Mouse (Mus musculus): ENCODE measurements around the gene Cxcl15. TPM values are rescaled to one million over a fixed set of nuclear protein-coding genes. Genes with fewer than 3 reads are reported as not detected.

Gene Cxcl15
- not detected in 2 replicates for polyA plus RNA-seq (2014; fragmentation: Nextera tagmentation; extraction: Ambion mirVana)

DNA sequence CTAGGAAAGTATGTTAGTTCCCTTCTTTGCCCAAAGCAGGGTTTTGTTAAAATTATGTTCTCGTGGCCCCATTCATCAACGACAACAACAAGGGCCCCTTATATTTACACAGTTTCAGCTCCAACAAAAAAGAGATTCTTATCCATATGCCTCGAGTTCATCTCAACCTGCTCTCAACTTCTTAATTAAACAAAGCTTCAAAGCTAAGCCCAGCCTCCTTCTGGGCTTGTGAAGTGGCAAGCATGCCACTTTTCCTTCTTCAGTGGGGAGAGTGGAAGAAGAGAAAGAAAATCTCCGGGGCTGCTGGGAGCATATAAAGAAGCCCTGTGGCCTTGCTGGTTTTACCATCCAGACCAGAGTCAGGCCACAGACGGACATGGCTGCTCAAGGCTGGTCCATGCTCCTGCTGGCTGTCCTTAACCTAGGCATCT lies at the start of gene Cxcl15:
Gene Cxcl15, plus strand, starts transcription at position 340 of the 431 bp plus-strand sequence.
- Histone ChIP-seq H3K27me3 (ENCODE audit: control insufficient read depth, insufficient read depth, low read length) (no peaks in the 10 kb centered on the region), H3K9me3 (ENCODE audit: control insufficient read depth, low read length) (no peaks in the 10 kb centered on the region), H3K4me2 (ENCODE audit: low read depth, low read length, severe bottlenecking) (no peak within 1 kb of the TSS), H3K36me3 (ENCODE audit: control insufficient read depth, insufficient read depth, low read length) (no peaks in the 10 kb centered on the region), H3K4me3 (ENCODE audit: low read depth, low read length) (no peak within 1 kb of the TSS), H3K4me1 (replicated peaks; ENCODE audit: control insufficient read depth, insufficient read depth, low read length) (no peaks in the 10 kb centered on the region), H3K27ac (ENCODE audit: low read depth, low read length) (no peak within 1 kb of the TSS), H3K9ac (ENCODE audit: low read length) (no peak within 1 kb of the TSS)
- DNase-seq (ENCODE audit: low spot score) (no peak), ATAC-seq (replicated peaks; ENCODE audit: low FRiP score) (no peak)
- WGBS = 67% methylated on average over 5 of the region's 5 CpGs

DNA sequence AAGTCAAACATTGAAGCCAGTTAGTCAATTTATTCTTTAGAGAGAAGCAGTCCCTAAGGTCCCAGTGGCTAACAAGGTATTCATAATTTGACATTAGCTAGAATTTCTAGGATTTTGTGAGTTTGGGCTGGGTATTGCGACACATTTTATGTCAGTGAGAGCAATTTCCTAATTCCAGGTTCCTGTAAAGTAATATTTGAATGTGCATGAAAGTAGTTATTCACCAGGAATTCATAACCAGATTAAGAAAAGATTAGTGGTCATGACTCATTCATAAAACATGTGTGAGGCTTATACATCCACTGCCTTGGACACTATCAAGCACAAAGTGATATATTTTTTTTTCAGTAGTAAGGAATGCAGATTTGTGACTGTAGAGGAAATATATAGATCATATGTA lies 40.4 kb upstream of the Cxcl15 start:
- 91% methylated on average over 1 of the region's 1 CpGs for WGBS
- Histone ChIP-seq H3K9ac (ENCODE audit: low read length) (no peak overlapping the region), H3K4me2 (ENCODE audit: low read depth, low read length, severe bottlenecking) (no peak overlapping the region)

DNA sequence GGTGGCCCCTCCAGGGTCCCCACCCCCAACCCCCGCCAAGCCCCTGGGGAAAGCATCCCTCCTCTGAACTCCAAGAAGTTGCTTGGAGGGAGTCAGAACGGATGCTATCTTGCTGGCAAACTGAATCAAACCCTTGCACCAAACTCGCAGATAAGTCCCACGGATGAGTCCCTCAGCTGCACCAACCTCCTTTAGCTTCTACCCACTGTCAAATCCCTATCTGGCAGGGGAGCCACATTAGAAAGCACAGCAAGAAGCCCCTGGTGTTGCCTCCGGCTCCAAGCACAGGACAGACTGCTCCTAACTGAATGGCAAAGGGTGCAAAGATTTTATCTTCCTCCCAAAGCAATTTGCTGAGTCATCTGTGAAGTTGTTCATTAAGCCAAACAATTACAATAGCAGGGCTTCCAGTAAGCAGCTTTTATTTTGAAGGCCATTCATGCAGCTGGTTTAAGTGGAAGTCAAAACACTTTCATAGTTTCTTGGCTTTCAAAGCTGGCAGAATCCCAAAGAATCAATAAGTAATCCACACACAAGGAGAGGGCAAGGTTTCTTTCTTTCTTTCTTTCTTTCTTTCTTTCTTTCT lies 36.2 kb upstream of the Cxcl15 start:
- WGBS = 35% methylated on average over 5 of the region's 5 CpGs
- Histone ChIP-seq H3K4me1 (replicated peaks; ENCODE audit: control insufficient read depth, insufficient read depth, low read length) (peaks cover 8% of the 10 kb centered on the region; the same call in 1 of the 2 replicates), H3K27ac (ENCODE audit: low read depth, low read length) (no peak overlapping the region)

More for the DNA sequence above, 40.4 kb upstream of the Cxcl15 start:
- no peak for DNase-seq (ENCODE audit: low spot score)
- Histone ChIP-seq H3K4me1 (replicated peaks; ENCODE audit: control insufficient read depth, insufficient read depth, low read length) (0 out of 2 replicates have a peak, but pooled peaks cover 2% of the 10 kb centered on the region), H3K27ac (ENCODE audit: low read depth, low read length) (no peak overlapping the region), H3K36me3 (ENCODE audit: control insufficient read depth, insufficient read depth, low read length) (no peaks in the 10 kb centered on the region), H3K9me3 (ENCODE audit: control insufficient read depth, low read length) (no peaks in the 10 kb centered on the region), H3K4me3 (ENCODE audit: low read depth, low read length) (no peak overlapping the region), H3K27me3 (ENCODE audit: control insufficient read depth, insufficient read depth, low read length) (no peaks in the 10 kb centered on the region)
- no peak for ATAC-seq (replicated peaks; ENCODE audit: low FRiP score)

DNA sequence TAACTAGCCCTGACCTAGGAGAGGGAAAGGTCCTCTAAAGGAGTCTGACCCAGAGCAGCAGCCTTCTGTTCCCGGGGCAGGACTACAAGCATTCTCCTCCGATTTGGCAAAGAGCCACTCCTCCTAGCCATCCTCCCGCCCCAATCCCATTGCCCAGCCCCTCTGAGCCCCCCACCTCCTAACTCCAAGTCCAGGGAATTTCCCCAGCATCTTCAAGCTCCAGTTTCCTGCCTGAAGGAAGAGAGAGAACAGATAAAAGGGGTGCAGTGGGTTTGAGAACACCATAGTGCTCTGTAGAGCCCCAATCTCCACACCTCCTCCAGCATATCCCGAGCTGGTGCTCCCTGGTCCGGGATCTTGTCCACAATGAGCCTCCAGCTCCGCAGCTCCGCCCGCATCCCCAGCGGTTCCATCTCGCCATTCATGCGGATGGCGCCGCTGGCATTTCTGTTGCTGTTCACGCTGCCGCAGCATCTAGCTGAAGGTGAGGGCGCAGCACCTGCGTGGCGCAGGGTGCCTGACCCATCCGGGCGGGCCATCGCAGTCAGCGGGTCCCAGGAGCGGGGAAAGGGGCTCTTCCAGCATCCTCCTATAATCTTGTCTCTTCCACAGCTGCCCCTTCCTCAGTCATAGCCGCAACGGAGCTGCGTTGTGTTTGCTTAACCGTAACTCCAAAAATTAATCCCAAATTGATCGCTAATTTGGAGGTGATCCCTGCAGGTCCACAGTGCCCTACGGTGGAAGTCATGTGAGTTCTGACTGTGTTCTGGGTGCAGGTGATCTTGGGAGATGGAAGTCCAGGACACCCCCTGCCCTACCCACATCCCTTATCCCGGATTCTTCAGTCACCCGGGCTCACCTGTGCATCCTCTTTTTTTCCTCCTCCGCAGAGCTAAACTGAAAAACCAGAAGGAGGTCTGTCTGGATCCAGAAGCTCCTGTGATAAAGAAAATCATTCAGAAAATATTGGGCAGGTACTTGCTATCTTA lies 35.0 kb upstream of the Cxcl15 start, which contains the start of gene Cxcl5:
Gene Cxcl5, plus strand, starts transcription at position 284 of the 989 bp plus-strand sequence.
- peak within 1 kb of the TSS; percentile 49 for H3K9ac ChIP-seq (ENCODE audit: low read length)
- WGBS = 2% methylated on average over 32 of the region's 32 CpGs
- H3K27me3 ChIP-seq (ENCODE audit: control insufficient read depth, insufficient read depth, low read length) = peaks cover 6% of the 10 kb centered on the region

More for the DNA sequence above, 36.2 kb upstream of the Cxcl15 start:
- DNase-seq (ENCODE audit: low spot score) = no peak
- Histone ChIP-seq H3K9ac (ENCODE audit: low read length) (no peak overlapping the region), H3K36me3 (ENCODE audit: control insufficient read depth, insufficient read depth, low read length) (no peaks in the 10 kb centered on the region), H3K4me3 (ENCODE audit: low read depth, low read length) (no peak overlapping the region), H3K9me3 (ENCODE audit: control insufficient read depth, low read length) (no peaks in the 10 kb centered on the region), H3K4me2 (ENCODE audit: low read depth, low read length, severe bottlenecking) (no peak overlapping the region), H3K27me3 (ENCODE audit: control insufficient read depth, insufficient read depth, low read length) (peaks cover 6% of the 10 kb centered on the region)
- ATAC-seq (replicated peaks; ENCODE audit: low FRiP score) = no peak

DNA sequence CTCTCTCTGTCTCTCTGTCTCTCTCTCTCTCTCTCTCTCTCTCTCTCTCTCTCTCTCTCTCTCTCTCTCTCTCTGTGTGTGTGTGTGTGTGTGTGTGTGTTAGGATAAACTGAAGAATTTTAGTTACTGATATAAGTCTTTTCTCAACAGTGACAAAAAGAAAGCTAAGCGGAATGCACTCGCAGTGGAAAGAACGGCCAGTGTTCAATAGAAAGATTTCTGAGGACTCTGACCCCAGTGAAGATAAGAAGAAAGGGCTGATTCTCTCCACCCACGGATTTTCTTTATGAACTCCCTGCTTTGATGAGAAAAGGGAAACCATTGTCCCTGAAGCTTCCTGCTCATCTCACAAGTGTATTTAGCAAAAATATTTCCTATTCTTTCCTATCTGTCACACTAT lies 34.0 kb upstream of the Cxcl15 start:
- no peak overlapping the region for H3K9ac ChIP-seq (ENCODE audit: low read length)
- ATAC-seq (replicated peaks; ENCODE audit: low FRiP score) (no peak), DNase-seq (ENCODE audit: low spot score) (no peak)
- H3K27ac ChIP-seq (ENCODE audit: low read depth, low read length) = no peak overlapping the region
- no peaks in the 10 kb centered on the region for H3K36me3 ChIP-seq (ENCODE audit: control insufficient read depth, insufficient read depth, low read length)
- no peak overlapping the region for H3K4me2 ChIP-seq (ENCODE audit: low read depth, low read length, severe bottlenecking)
- no peak overlapping the region for H3K4me3 ChIP-seq (ENCODE audit: low read depth, low read length)
- 54% methylated on average over 4 of the region's 4 CpGs for WGBS
- H3K27me3 ChIP-seq (ENCODE audit: control insufficient read depth, insufficient read depth, low read length) = peaks cover 6% of the 10 kb centered on the region
- H3K4me1 ChIP-seq (replicated peaks; ENCODE audit: control insufficient read depth, insufficient read depth, low read length) = peaks cover 8% of the 10 kb centered on the region; the same call in 1 of the 2 replicates
- H3K9me3 ChIP-seq (ENCODE audit: control insufficient read depth, low read length) = no peaks in the 10 kb centered on the region

More for the DNA sequence above, 35.0 kb upstream of the Cxcl15 start, which contains the start of gene Cxcl5:
- ATAC-seq (replicated peaks; ENCODE audit: low FRiP score) (peak; percentile 37; the same call in 1 of the 2 replicates), DNase-seq (ENCODE audit: low spot score) (peak; percentile 65)
- Histone ChIP-seq H3K9me3 (ENCODE audit: control insufficient read depth, low read length) (no peaks in the 10 kb centered on the region), H3K4me2 (ENCODE audit: low read depth, low read length, severe bottlenecking) (peak within 1 kb of the TSS; percentile 73), H3K4me1 (replicated peaks; ENCODE audit: control insufficient read depth, insufficient read depth, low read length) (peaks cover 8% of the 10 kb centered on the region; the same call in 1 of the 2 replicates), H3K27ac (ENCODE audit: low read depth, low read length) (no peak within 1 kb of the TSS), H3K36me3 (ENCODE audit: control insufficient read depth, insufficient read depth, low read length) (no peaks in the 10 kb centered on the region), H3K4me3 (ENCODE audit: low read depth, low read length) (peak within 1 kb of the TSS; percentile 32)

DNA sequence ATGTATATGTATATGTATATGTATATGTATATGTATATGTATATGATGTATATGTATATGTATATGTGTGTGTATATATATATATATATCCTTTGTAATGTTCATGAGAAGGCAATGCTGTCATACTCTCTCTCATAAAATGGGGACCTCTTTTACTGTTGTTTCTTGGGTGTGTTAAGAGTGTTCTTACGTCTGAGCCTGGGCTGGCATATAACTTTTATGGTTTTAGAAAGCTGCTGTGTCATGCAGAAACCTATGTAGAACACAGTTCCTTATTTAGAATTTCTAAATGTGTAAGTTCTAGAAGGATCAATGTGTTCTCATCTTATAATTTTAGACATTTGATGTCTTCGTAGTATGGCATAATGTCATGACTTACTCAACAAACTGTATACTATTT lies 33.5 kb upstream of the Cxcl15 start:
- Histone ChIP-seq H3K4me1 (replicated peaks; ENCODE audit: control insufficient read depth, insufficient read depth, low read length) (peaks cover 8% of the 10 kb centered on the region; the same call in 1 of the 2 replicates), H3K9ac (ENCODE audit: low read length) (no peak overlapping the region), H3K9me3 (ENCODE audit: control insufficient read depth, low read length) (no peaks in the 10 kb centered on the region), H3K27me3 (ENCODE audit: control insufficient read depth, insufficient read depth, low read length) (peaks cover 6% of the 10 kb centered on the region), H3K4me2 (ENCODE audit: low read depth, low read length, severe bottlenecking) (no peak overlapping the region), H3K4me3 (ENCODE audit: low read depth, low read length) (no peak overlapping the region), H3K27ac (ENCODE audit: low read depth, low read length) (no peak overlapping the region), H3K36me3 (ENCODE audit: control insufficient read depth, insufficient read depth, low read length) (no peaks in the 10 kb centered on the region)
- ATAC-seq (replicated peaks; ENCODE audit: low FRiP score) (no peak), DNase-seq (ENCODE audit: low spot score) (no peak)
- 90% methylated on average over 2 of the region's 2 CpGs for WGBS

DNA sequence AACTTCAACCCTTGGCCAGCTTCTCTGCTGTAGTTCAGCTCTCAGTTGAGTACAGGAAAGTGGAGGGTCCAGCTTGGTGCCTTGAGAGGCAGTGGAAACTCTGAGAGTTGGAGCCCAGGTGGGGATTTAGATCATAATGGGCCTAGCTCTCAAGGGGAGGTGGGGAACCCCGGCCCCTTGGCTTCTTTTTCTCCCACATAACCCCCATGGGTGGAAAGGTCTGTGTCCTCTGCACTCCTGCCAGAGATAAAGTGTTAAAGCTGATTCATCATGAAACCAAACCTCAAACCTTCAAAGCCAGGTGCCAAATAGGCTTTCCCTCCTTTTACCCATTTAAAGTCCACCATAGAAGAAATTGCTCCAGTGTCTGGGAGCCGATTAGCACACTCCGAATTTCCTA lies 32.5 kb upstream of the Cxcl15 start:
- peaks cover 6% of the 10 kb centered on the region for H3K27me3 ChIP-seq (ENCODE audit: control insufficient read depth, insufficient read depth, low read length)
- ATAC-seq (replicated peaks; ENCODE audit: low FRiP score) = no peak

DNA sequence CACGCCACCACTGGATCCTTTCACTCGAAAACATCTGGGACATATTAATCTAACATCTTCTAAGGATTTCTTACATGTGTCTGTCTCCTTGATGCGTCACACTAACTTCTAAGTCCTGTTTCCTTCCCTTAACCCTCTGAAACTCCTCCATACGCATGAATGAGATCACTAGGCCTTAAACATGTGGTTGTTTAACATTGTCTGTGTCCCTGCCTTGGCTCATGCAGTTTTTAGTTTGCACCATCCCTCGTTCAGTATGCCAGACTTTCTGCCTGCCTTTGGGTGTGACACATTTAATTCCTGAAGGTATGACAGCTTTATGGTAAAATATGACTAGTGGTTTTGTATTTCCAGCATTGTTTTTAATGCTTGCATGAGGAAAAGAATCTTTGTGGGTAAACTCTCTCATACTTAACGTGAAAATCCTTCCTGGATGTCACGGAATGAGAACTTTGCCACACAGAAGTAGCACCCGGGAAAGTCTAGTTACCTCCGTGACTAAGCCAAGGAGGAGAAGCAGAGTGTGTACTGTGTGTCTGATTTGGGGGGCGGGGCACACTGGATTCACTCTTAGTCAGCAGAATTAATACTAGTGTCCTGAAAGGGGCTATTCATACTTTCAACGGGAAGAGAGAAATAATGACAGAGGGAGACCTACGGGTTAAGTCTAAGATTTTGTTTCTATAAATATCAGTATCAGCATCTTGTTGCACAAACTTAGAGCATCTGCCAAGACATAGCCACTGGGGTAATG lies 30.2 kb upstream of the Cxcl15 start:
- WGBS = 79% methylated on average over 12 of the region's 12 CpGs
- no peak overlapping the region for H3K4me3 ChIP-seq (ENCODE audit: low read depth, low read length)
- H3K4me2 ChIP-seq (ENCODE audit: low read depth, low read length, severe bottlenecking) = no peak overlapping the region
- H3K36me3 ChIP-seq (ENCODE audit: control insufficient read depth, insufficient read depth, low read length) = no peaks in the 10 kb centered on the region
- ATAC-seq (replicated peaks; ENCODE audit: low FRiP score) (no peak), DNase-seq (ENCODE audit: low spot score) (no peak)
- no peak overlapping the region for H3K9ac ChIP-seq (ENCODE audit: low read length)
- H3K4me1 ChIP-seq (replicated peaks; ENCODE audit: control insufficient read depth, insufficient read depth, low read length) = peaks cover 5% of the 10 kb centered on the region; the same call in 1 of the 2 replicates
- no peak overlapping the region for H3K27ac ChIP-seq (ENCODE audit: low read depth, low read length)
- peaks cover 6% of the 10 kb centered on the region for H3K27me3 ChIP-seq (ENCODE audit: control insufficient read depth, insufficient read depth, low read length)
- H3K9me3 ChIP-seq (ENCODE audit: control insufficient read depth, low read length) = no peaks in the 10 kb centered on the region

More for the DNA sequence above, 32.5 kb upstream of the Cxcl15 start:
- H3K9ac ChIP-seq (ENCODE audit: low read length) = no peak overlapping the region
- no peaks in the 10 kb centered on the region for H3K9me3 ChIP-seq (ENCODE audit: control insufficient read depth, low read length)
- 81% methylated on average over 3 of the region's 3 CpGs for WGBS
- DNase-seq (ENCODE audit: low spot score) = no peak
- H3K4me3 ChIP-seq (ENCODE audit: low read depth, low read length) = no peak overlapping the region
- no peak overlapping the region for H3K4me2 ChIP-seq (ENCODE audit: low read depth, low read length, severe bottlenecking)
- H3K36me3 ChIP-seq (ENCODE audit: control insufficient read depth, insufficient read depth, low read length) = no peaks in the 10 kb centered on the region
- no peak overlapping the region for H3K27ac ChIP-seq (ENCODE audit: low read depth, low read length)
- peaks cover 8% of the 10 kb centered on the region; the same call in 1 of the 2 replicates for H3K4me1 ChIP-seq (replicated peaks; ENCODE audit: control insufficient read depth, insufficient read depth, low read length)

Data from forebrain, embryonic 11.5 days (tissue).